Mouse (Mus musculus) CD4-positive, CD25-positive, alpha-beta regulatory T cell, adult 9 weeks (primary cell): Measurements from ENCODE around the gene Miox. TPM values are rescaled to one million over a fixed set of nuclear protein-coding genes. Genes with fewer than 3 reads are reported as not detected.

Experiments used
- polyA plus RNA-seq: library from polyadenylated mRNA; unstranded; fragments of 100-300 nt; shearing (Covaris generic); gene quantifications from one replicate; pipeline ENCODE4 v1.2.1, GENCODE M21; 2017

Miox gene
- polyA plus RNA-seq: not detected

GRCm38 (mm10) chr15:89334271-89334670 is at the start of gene Miox:
Gene Miox (plus strand): TSS chr15:89334398.

GRCm38 (mm10) chr15:89315190-89315731 is 18.9 kb upstream of the Miox start, which contains the start of gene Sbf1:
Gene Sbf1 (minus strand): TSS chr15:89315311.

GRCm38 (mm10) chr15:89322670-89323522 is 11.3 kb upstream of the Miox start, which contains the start of gene Adm2:
Gene Adm2 (plus strand): TSS chr15:89322720.

GRCm38 (mm10) chr15:89355241-89356187 is 21.3 kb downstream of the Miox start, which contains the start of the genes Lmf2 and Ncaph2:
Gene Lmf2 (minus strand): TSS chr15:89355659.
Gene Ncaph2 (plus strand): TSS chr15:89355719.

GRCm38 (mm10) chr15:89373762-89374248 is 39.6 kb downstream of the Miox start, which contains the start of gene Sco2:
Gene Sco2 (minus strand): TSS chr15:89373846.

GRCm38 (mm10) chr15:89376957-89377356 is 42.8 kb downstream of the Miox start, which contains the start of gene Tymp:
Gene Tymp (minus strand): TSS chr15:89377039.

GRCm38 (mm10) chr15:89378831-89379401 is 44.7 kb downstream of the Miox start, which contains the start of gene Odf3b:
Gene Odf3b (minus strand): TSS chr15:89379282.

GRCm38 (mm10) chr15:89384617-89385016 is 50.4 kb downstream of the Miox start, which contains the start of gene Klhdc7b:
Gene Klhdc7b (plus strand): TSS chr15:89384917.

Other genes starting within 250 kb of the Miox start
- 4.5 TPM for gene Selenoo, start 245.3 kb upstream of the Miox start, polyA plus RNA-seq
- 34.3 TPM for gene Tubgcp6, start 211.3 kb upstream of the Miox start, polyA plus RNA-seq
- gene Hdac10, start 205.7 kb upstream of the Miox start, polyA plus RNA-seq: 65.7 TPM
- gene Mapk12, start 193.7 kb upstream of the Miox start, polyA plus RNA-seq: 5.4 TPM
- gene Mapk11, start 184.8 kb upstream of the Miox start, polyA plus RNA-seq: 46.0 TPM
- gene Plxnb2, start 153.6 kb upstream of the Miox start, polyA plus RNA-seq: 4.4 TPM
- gene Dennd6b, start 137.9 kb upstream of the Miox start, polyA plus RNA-seq: 30.5 TPM
- 5.8 TPM for gene Ppp6r2, start 122.8 kb upstream of the Miox start, polyA plus RNA-seq
- 66.9 TPM for gene Sbf1, start 19.1 kb upstream of the Miox start, polyA plus RNA-seq
- not detected for gene Adm2, start 11.7 kb upstream of the Miox start, polyA plus RNA-seq
- 75.3 TPM for gene Lmf2, start 21.3 kb downstream of the Miox start, polyA plus RNA-seq
- 203 TPM for gene Ncaph2, start 21.3 kb downstream of the Miox start, polyA plus RNA-seq
- gene Sco2, start 39.4 kb downstream of the Miox start, polyA plus RNA-seq: 6.0 TPM
- 0.57 TPM for gene Tymp, start 42.6 kb downstream of the Miox start, polyA plus RNA-seq
- 0.92 TPM for gene Odf3b, start 44.9 kb downstream of the Miox start, polyA plus RNA-seq
- 0.25 TPM for gene Klhdc7b, start 50.5 kb downstream of the Miox start, polyA plus RNA-seq
- gene Syce3, start 76.1 kb downstream of the Miox start, polyA plus RNA-seq: not detected
- 0.32 TPM for gene Cpt1b, start 91.5 kb downstream of the Miox start, polyA plus RNA-seq
- 8.6 TPM for gene C730034F03Rik, start 95.2 kb downstream of the Miox start, polyA plus RNA-seq
- gene Gm44502, start 95.3 kb downstream of the Miox start, polyA plus RNA-seq: not detected
- gene Chkb, start 95.5 kb downstream of the Miox start, polyA plus RNA-seq: 104 TPM
- gene Mapk8ip2, start 119.5 kb downstream of the Miox start, polyA plus RNA-seq: 0.10 TPM
- gene Arsa, start 143.0 kb downstream of the Miox start, polyA plus RNA-seq: 27.1 TPM
- gene Shank3, start 165.2 kb downstream of the Miox start, polyA plus RNA-seq: not detected
- gene Acr, start 233.9 kb downstream of the Miox start, polyA plus RNA-seq: not detected